Mouse (Mus musculus) cerebellum, adult 9-10 months (tissue): Measurements from ENCODE around the gene Cd151.
"Not testable (repeated sequence)": the region's sequence is repeated elsewhere in the genome, so short reads cannot be mapped to it uniquely, and the experiment has no call there.

Experiments used
- DNase-seq: peaks from one replicate; pipeline ENCODE4 v3.0.0; 2022

Cd151 gene

DNA sequence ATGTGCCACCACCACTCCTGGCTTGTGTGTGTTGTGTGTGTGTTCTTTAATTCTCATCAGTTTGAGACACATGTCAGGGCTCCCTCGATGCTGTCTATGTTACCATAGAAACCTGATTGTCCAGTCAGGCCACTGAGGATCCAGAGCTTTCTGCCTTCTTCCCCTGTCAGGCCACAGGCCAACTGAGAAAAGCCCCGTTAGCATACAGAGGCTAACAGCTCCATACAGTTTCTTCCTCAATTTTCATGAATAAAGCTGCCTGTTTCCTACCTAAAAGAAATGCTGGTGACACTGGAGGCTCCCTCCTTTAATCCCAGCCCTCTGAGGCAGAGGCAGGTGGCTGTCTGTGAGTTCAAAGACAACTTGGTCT, 30.7 kb upstream of the Cd151 start:
- DNase-seq = peak; percentile 54

DNA sequence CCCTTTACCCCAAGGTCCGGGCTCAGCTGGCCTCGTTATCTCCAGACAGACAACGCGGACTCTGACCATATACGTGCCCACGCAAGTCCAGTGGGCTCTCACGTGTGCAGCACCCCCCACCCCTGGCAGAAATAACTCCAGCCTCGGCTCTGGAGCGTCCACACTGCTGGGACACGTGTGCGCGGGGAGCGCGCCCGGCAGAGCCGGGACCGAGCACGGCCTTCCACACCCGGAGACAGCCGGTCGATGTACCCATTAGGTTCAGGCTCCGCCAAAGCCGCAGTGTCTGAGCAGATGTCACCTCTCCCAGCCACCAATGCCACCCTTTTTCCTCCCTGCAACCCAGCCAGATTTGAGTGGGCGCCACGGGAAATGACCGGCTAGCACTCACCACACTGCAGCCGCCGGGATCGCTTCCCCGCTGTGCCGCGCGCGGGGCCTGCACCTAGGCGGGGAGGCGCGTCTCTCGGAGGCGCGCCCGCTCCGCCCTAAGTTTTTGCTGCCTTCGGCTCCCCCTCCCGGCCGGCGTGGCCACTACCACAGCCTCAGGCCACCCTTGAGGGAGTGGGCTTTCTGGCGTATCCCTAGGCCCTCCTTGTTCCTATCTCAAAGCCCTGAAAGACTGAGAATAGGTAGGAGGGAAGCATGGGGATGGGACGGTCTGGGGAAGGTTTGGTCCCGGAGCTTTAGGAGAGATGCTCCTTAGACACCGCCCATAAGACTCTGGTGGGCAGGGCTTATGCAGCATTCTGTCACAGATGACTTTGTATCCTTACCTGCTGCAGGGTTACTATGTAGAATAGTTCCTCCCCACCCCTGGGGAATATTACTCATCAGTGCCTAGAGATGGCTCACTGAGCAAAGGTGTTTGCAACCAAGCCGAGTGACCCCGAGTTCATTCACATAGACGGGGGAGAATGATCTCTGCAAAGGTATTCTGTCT, 29.7 kb upstream of the Cd151 start, which contains the start of gene Slc25a22:
Slc25a22 (minus strand) TSS at position 715 of the 943 bp plus-strand sequence.
- peak; percentile 88 for DNase-seq

GRCm38 (mm10) chr7:141438201-141438968, 28.8 kb upstream of the Cd151 start:
- peak; percentile 91 for DNase-seq

DNA sequence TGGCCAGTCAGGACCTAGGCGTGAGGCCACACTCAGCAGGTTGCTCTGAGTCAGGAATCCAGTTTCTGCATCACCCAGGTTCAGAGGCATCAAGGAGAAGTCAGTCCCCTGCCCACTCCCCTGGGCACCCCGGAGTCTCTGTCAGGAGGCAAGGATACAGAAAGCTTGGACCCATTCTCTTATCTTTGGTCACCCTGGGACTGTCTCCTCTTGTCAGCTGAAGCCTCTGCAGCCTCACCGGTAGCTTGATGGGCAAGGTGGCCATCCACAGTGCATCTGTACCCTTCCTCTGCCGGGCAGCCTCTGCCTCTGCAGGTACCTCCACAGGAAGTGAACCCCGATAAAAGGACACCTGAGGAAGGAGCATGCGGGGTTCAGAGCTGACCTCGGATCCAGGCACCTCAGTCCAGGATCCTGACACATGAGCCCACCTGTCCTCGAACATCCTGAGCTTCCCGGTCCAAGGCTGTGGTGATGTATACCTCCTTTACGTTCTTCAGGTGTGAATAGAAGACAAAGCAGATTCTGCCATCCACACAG, 28.0 kb upstream of the Cd151 start:
- DNase-seq = peak; percentile 71

- peak; percentile 60 for DNase-seq
Observed at GRCm38 (mm10) chr7:141439811-141440210, 27.4 kb upstream of the Cd151 start.

GRCm38 (mm10) chr7:141440613-141441012, 26.6 kb upstream of the Cd151 start:
- DNase-seq = peak; percentile 82

- DNase-seq = no peak
Observed at GRCm38 (mm10) chr7:141441460-141441859, 25.7 kb upstream of the Cd151 start.

GRCm38 (mm10) chr7:141442199-141442598, 25.0 kb upstream of the Cd151 start:
- DNase-seq = no peak

DNA sequence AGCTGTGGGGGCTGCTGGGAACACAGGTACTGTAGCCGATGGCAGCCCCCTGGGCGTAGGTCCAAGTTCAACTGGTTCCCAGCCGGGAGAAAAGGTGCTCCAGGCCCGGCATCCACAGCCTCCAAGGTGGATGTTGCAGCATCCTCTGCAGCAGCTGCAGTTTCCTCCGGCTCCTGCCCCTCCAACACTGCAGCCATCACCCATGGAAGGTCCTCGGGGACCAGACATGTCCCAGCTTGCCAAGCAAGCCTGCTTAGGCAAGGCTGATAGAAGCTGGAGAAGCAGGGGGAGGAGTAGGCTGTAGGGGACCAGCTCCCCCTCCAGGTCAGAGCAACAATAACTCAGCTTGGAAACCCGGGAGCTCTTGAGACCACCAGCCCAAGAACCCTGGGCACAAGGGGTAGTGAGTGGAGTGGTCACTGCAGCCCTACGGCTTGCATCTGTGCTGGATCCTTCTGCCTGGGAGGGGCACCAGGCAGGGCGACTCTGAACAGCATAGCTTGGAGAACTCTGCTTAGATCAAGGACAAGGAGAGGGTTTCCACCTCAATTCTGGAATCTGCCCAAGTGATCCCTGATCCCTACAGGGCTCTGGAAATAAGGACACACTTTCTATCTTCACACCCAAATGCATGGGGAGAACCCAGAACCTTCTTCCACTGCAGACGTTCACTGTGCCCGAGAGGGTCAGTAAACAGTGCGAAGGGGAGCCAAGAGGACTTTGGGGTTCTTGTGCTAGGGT, 23.9 kb upstream of the Cd151 start:
- peak; percentile 55 for DNase-seq

GRCm38 (mm10) chr7:141443828-141444237, 23.4 kb upstream of the Cd151 start, which contains the start of gene Pidd1:
Gene Pidd1, minus strand, starts transcription at chr7:141444025.
- DNase-seq = no peak

GRCm38 (mm10) chr7:141446374-141446773, 20.8 kb upstream of the Cd151 start:
- not testable (repeated sequence) for DNase-seq

- peak; percentile 94 for DNase-seq
Observed at GRCm38 (mm10) chr7:141447110-141447991, 19.8 kb upstream of the Cd151 start, which contains the start of gene Rplp2. Gene Rplp2, plus strand, starts transcription at chr7:141447370.

DNA sequence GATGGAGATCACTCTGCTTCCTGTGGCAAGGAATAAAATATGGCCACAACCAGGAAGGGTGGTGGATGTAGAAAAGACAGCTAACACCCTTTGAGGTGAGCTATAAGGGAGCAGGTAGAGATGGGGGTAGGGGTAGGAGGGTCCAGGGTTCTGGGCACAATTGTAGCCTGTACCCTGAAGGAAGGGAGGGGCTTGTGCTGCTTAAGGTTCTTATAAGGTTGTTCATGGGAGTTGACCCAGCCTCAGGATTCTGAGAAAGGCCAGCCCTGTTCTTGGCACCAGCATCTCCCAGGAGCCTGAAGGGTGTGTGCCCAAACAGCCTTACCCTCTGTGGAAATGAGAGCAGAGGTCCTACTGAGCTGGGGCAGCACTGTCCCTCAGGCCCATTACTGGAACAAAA, 15.3 kb upstream of the Cd151 start:
- DNase-seq = no peak

GRCm38 (mm10) chr7:141453636-141454035, 13.6 kb upstream of the Cd151 start:
- DNase-seq = no peak

DNA sequence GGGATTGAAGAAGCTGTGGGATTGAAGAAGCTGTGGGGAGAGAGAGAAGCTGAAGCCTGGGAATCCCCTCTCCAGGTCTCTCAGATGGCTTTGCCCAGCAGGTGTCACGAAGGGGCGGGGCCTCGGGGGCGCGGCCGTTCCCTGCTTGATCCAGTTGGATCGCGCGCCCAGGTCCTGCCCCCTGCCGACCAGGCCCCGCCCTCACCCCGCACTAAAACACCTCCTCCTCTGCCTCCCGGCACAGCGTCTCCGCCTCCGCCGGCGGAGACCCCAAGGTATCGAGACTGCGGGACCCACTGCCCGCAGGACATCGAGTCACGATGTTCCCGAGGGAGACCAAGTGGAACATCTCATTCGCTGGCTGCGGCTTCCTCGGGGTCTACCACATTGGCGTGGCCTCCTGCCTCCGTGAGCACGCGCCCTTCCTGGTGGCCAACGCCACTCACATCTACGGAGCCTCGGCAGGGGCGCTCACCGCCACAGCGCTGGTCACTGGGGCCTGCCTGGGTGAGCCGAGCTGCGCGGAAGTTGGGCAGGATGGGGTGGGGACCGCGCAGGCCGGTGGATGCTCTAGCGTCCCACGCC, 12.1 kb upstream of the Cd151 start, which contains the start of gene Pnpla2:
Pnpla2 (plus strand) TSS at position 232 of the 585 bp plus-strand sequence.
- DNase-seq = peak; percentile 90

GRCm38 (mm10) chr7:141455610-141456314, 11.4 kb upstream of the Cd151 start:
- peak; percentile 84 for DNase-seq

DNA sequence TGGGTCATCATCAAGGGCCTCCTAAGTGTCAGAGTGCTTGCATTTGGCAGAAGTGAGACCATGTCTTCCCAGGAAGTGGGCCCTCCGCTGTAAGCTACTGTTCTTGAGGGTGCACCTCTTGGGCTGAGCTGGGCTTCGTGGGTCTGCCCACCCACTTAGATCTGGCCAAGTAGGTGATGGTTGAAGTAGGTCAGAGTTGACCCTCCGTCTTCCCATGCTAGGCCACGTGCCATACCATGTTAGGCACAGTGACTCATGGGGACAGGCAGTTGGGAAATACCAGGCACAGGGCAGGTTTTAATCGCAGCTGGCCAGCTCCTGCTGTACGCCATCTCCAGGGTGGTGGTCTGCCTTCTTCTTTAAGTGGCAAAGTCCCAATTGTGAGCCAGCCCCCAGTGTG, 10.5 kb upstream of the Cd151 start:
- no peak for DNase-seq

DNA sequence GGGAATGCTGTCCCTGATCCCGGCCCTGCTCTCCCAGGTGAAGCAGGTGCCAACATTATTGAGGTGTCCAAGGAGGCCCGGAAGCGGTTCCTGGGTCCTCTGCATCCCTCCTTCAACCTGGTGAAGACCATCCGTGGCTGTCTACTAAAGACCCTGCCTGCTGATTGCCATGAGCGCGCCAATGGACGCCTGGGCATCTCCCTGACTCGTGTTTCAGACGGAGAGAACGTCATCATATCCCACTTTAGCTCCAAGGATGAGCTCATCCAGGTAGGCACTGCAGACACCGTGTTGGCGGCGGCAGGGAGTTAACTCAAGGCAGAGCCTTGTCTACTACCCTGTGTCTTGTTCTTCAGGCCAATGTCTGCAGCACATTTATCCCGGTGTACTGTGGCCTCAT, 10.0 kb upstream of the Cd151 start:
- no peak for DNase-seq

GRCm38 (mm10) chr7:141457986-141458660, 9.1 kb upstream of the Cd151 start:
- peak; percentile 77 for DNase-seq

- no peak for DNase-seq
Observed at GRCm38 (mm10) chr7:141458661-141459060, 8.5 kb upstream of the Cd151 start.
